Mouse (Mus musculus) bone marrow macrophage, adult 2 months (primary cell): ENCODE data around the gene Tmprss7.

Source experiments
- CTCF ChIP-seq: IDR thresholded peaks from 2 replicates; pipeline ENCODE4 v1.5.1; 2012; ENCODE audit warnings: low read depth, mild to moderate bottlenecking, low read length, moderate library complexity
- POLR2A ChIP-seq: IDR thresholded peaks from 2 replicates; pipeline ENCODE4 v1.6.1; 2012; ENCODE audit warnings: mild to moderate bottlenecking, low read depth, low read length, borderline replicate concordance

DNA sequence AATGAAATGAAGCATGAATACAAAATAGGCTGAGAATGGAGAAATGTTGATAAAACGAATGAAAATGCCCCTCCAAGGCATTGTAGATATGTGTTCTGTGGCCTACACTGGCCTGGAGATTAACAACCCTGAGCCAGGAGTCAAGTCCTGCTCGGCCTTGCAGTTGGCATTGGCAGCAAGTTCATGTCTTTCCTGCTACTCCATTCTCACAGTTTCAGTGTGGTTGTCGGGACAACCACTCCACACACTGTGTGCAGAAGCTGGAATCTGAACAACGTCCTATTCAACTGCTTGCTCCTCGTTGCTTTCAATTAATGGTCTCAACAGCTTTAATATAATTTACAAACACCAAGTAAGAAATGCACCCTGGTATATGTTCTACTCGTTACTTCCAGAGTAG, 4.5 kb upstream of the Tmprss7 start:
- no peak for TF ChIP-seq CTCF
- no peak for TF ChIP-seq POLR2A
